In genomic region chr8:34254978-34255377, GRCm38 (mm10) we compare ENCODE assay signal across 17 mouse cellular contexts.
A peak's percentile ranks its signal among the peaks of the same experiment; 100 is the strongest.
DNase-seq lines count a peak whose midpoint lies in the region; ATAC-seq and TF ChIP-seq lines count a peak whose summit lies in the region.
"Had no signal": no experiment of that assay in that cellular context is flagged by ENCODE, and none has a peak within 500 bp of the region (broad histone marks: within the 10 kb centered on the region; RNA-seq: fewer than 3 reads in every experiment).

No protein-coding gene starts in this region.

- no peak for TF ChIP-seq POLR2A in kidney, adult 2 months (IDR thresholded peaks at IDR 0.05; ENCODE audit: low read depth, low read length)

- intact Hi-C loops in gastrocnemius, adult 2 months (cut with DNase I), result no loop called here

- TF ChIP-seq CTCF in gastrocnemius, adult 2 months (IDR thresholded peaks at IDR 0.05), result no peak
- no peak for TF ChIP-seq CTCF in kidney, adult 2 months (conservative IDR thresholded peaks at IDR 0.05; ENCODE audit: insufficient read depth, insufficient read length, low read depth, low read length)
- no peak for TF ChIP-seq CTCF in lung, postnatal 0 days (IDR thresholded peaks at IDR 0.05)

- peak; percentile 57 for ATAC-seq in lung, postnatal 0 days
- ATAC-seq: midbrain, embryonic 16.5 days had no signal

- no peaks in the 10 kb centered on the region for H3K27me3 ChIP-seq in kidney, adult 2 months (replicated peaks; ENCODE audit: control insufficient read depth, insufficient read depth, low read length)
- H3K27me3 ChIP-seq in lung, postnatal 0 days (replicated peaks; ENCODE audit: insufficient read depth, low read length), result no peaks in the 10 kb centered on the region
- H3K27me3 ChIP-seq: forebrain, embryonic 12.5 days; liver, embryonic 15.5 days had no signal

- TF ChIP-seq EP300 in lung, postnatal 0 days (IDR thresholded peaks at IDR 0.05), result peak; percentile 72

- H3K4me3 ChIP-seq in gastrocnemius, adult 2 months, result no peak overlapping the region
- no peak overlapping the region for H3K4me3 ChIP-seq in kidney, adult 2 months (ENCODE audit: insufficient read depth, low read depth, low read length)
- no peak overlapping the region for H3K4me3 ChIP-seq in lung, postnatal 0 days (ENCODE audit: low read depth, low read length)
- H3K4me3 ChIP-seq: forebrain, embryonic 12.5 days; hindbrain, embryonic 10.5 days; liver, embryonic 15.5 days had no signal

- no peak overlapping the region for H3K9ac ChIP-seq in lung, postnatal 0 days (replicated peaks; ENCODE audit: low read depth)
- H3K9ac ChIP-seq: forebrain, embryonic 12.5 days; liver, embryonic 15.5 days had no signal

- 0 out of 2 replicates have a peak overlapping the region, but pooled peaks have one; percentile 16 for H3K27ac ChIP-seq in gastrocnemius, adult 2 months
- H3K27ac ChIP-seq in kidney, adult 2 months (ENCODE audit: insufficient read depth, low read depth, low read length), result no peak overlapping the region
- H3K27ac ChIP-seq in lung, postnatal 0 days (ENCODE audit: low read length), result no peak overlapping the region
- H3K27ac ChIP-seq: forebrain, embryonic 12.5 days; hindbrain, embryonic 10.5 days; liver, embryonic 15.5 days had no signal

- H3K4me2 ChIP-seq in lung, postnatal 0 days (replicated peaks; ENCODE audit: low read depth, low read length), result no peak overlapping the region
- H3K4me2 ChIP-seq: forebrain, embryonic 12.5 days; liver, embryonic 15.5 days had no signal

- whole genome bisulfite sequencing in kidney, adult 2 months, result 63% methylated on average over 2 of the region's 2 CpGs
- 54% methylated on average over 2 of the region's 2 CpGs for WGBS in lung, postnatal 0 days

- H3K9me3 ChIP-seq in lung, postnatal 0 days (ENCODE audit: low read length), result no peaks in the 10 kb centered on the region
- H3K9me3 ChIP-seq: forebrain, embryonic 12.5 days; liver, embryonic 15.5 days had no signal

- DNase-seq in gastrocnemius, adult 2 months, result no peak
- no peak for DNase-seq in gastrocnemius, postnatal 25 days
- DNase-seq in kidney, adult 2 months, result peak; percentile 34
- DNase-seq in kidney, adult 11 months, result no peak
- peak; percentile 37 for DNase-seq in lung, postnatal 0 days (ENCODE audit: low spot score)
- DNase-seq in lung, postnatal 14 days, result no peak
- DNase-seq in skeletal muscle tissue, adult 2 months (ENCODE audit: low read depth, low spot score), result peak; percentile 9
- no peak for DNase-seq in spleen, postnatal 4 days (ENCODE audit: low spot score in 2 of 2)
- DNase-seq: cerebellum, adult 11 months; cerebellum, postnatal 14 days; gastrocnemius, postnatal 36 days; layer of hippocampus, adult 9-11 months; spleen, adult 18-20 months had no signal

- no peaks in the 10 kb centered on the region for H3K4me1 ChIP-seq in kidney, adult 2 months (ENCODE audit: control insufficient read depth, insufficient read depth, low read length)
- no peaks in the 10 kb centered on the region for H3K4me1 ChIP-seq in lung, postnatal 0 days (ENCODE audit: insufficient read depth, low read depth, low read length)
- H3K4me1 ChIP-seq: hindbrain, embryonic 10.5 days; liver, embryonic 15.5 days had no signal

- no peaks in the 10 kb centered on the region for H3K36me3 ChIP-seq in kidney, adult 2 months (ENCODE audit: control insufficient read depth, insufficient read depth, low read length)
- H3K36me3 ChIP-seq in lung, postnatal 0 days (ENCODE audit: insufficient read depth, low read length), result no peaks in the 10 kb centered on the region
- H3K36me3 ChIP-seq: forebrain, embryonic 12.5 days; hindbrain, embryonic 10.5 days; liver, embryonic 15.5 days had no signal

Comparison
In these comparisons a context has a peak if more than half of its experiments do, and no peak if none do; other contexts are left out.
1. DNase-seq: peak in kidney, adult 2 months (single experiment), lung, postnatal 0 days (single experiment) and skeletal muscle tissue, adult 2 months (single experiment); none in gastrocnemius, adult 2 months (single experiment), gastrocnemius, postnatal 25 days (single experiment), kidney, adult 11 months (single experiment), lung, postnatal 14 days (single experiment) and spleen, postnatal 4 days (0 of 2).